Mouse (Mus musculus) G1E (cell line): Measurements from ENCODE around the gene Il12rb1. TPM values are rescaled to one million over a fixed set of nuclear protein-coding genes. Genes with fewer than 3 reads are reported as not detected.

Source experiments
- ATAC-seq: 2 replicates; pipeline ENCODE4 v1.8.0; 2016; ENCODE audit warnings: mild to moderate bottlenecking; ENCODE audit not compliant: insufficient number of reproducible peaks, poor library complexity, low FRiP score, severe bottlenecking; ENCODE audit errors: extremely low read depth
- DNase-seq: peaks from one replicate; pipeline ENCODE4 v3.0.0; 2012; ENCODE audit warnings: low spot score
- H3K27me3 ChIP-seq: 2 replicates; pipeline ENCODE4 v1.6.1; 2012; ENCODE audit warnings: mild to moderate bottlenecking, low read length, inconsistent platforms; ENCODE audit not compliant: insufficient read depth
- H3K36me3 ChIP-seq: replicated peaks from 2 replicates; pipeline ENCODE3; 2012; ENCODE audit warnings: mild to moderate bottlenecking, inconsistent platforms
- H3K4me1 ChIP-seq: 2 replicates; pipeline ENCODE4 v1.6.1; 2012; ENCODE audit warnings: low read depth, low read length, inconsistent platforms, mixed read lengths; ENCODE audit not compliant: insufficient read depth
- H3K4me3 ChIP-seq: 2 replicates; pipeline ENCODE4 v1.5.1; 2012; ENCODE audit warnings: low read depth, mild to moderate bottlenecking, inconsistent platforms, low read length, moderate library complexity, mixed read lengths
- H3K9me3 ChIP-seq: replicated peaks from 2 replicates; pipeline ENCODE4 v1.6.1; 2012; ENCODE audit warnings: inconsistent platforms
- CTCF ChIP-seq: IDR thresholded peaks from 2 replicates; pipeline ENCODE4 v1.5.1; 2012; ENCODE audit warnings: low read depth, low read length, inconsistent platforms, mixed read lengths
- GATA1 ChIP-seq: IDR thresholded peaks from 2 replicates; pipeline ENCODE4 v1.6.1; 2012; ENCODE audit warnings: borderline replicate concordance, low read length, inconsistent platforms, mixed read lengths
- GATA2 ChIP-seq: IDR thresholded peaks from 2 replicates; pipeline ENCODE4 v1.6.1; 2012; ENCODE audit warnings: low read depth, low read length, inconsistent platforms, borderline replicate concordance
- POLR2AphosphoS5 ChIP-seq: IDR thresholded peaks from 2 replicates; pipeline ENCODE4 v1.6.1; 2012; ENCODE audit warnings: low read depth, low read length, inconsistent platforms; ENCODE audit not compliant: insufficient replicate concordance
- TAL1 ChIP-seq: conservative IDR thresholded peaks from 2 replicates; pipeline ENCODE4 v1.6.1; 2012; ENCODE audit warnings: low read depth, low read length, inconsistent platforms, mixed read lengths
- polyA plus RNA-seq: library from polyadenylated mRNA; stranded (reverse); fragments of >175 nt; gene quantifications from 2 replicates; pipeline ENCODE4 v1.2.3, GENCODE M21; 2012
- total RNA-seq, 2 experiments: library from RNA; stranded (forward) in 1 of 2; stranded (reverse) in 1 of 2; fragments of 200-1000 nt in 1 of 2; fragments of >200 nt in 1 of 2; fragmentation: Nextera tagmentation in 1 of 2; gene quantifications; 2 replicates each; pipeline ENCODE4 v1.2.3; 2014 to 2017

Gene Il12rb1
- total and polyA plus RNA-seq, 3 experiments: 1.9 to 5.6 (median 2.3) TPM

DNA sequence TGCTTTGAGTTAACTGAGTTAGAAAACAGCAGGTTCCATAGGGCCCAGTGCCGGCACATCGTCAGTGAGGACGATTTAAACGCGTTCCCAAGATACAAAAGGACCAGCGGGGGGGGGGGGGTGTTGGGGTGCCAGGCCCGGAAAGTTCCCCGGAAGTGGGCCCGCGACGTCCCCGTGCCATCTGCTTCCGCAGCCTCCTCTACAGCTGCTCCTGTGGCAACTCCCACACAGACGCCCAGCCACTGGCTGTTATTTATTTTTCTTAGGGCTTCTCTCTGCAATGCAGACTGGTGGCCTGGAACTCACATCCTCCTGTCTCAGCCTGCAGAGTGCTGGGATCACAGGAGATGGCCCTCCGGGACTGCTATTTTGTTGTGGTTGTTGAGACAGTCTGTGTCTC lies 7.1 kb upstream of the Il12rb1 start:
- ATAC-seq: no peak
- Histone ChIP-seq H3K9me3 (no peaks in the 10 kb centered on the region), H3K27me3 (no peaks in the 10 kb centered on the region), H3K36me3 (peaks cover 30% of the 10 kb centered on the region), H3K4me3 (no peak overlapping the region), H3K4me1 (peaks cover 78% of the 10 kb centered on the region)
- TF ChIP-seq GATA1: no peak
- no peak for TF ChIP-seq CTCF
- TF ChIP-seq GATA2: no peak
- no peak for TF ChIP-seq POLR2AphosphoS5
- no peak for TF ChIP-seq TAL1
- DNase-seq: no peak

DNA sequence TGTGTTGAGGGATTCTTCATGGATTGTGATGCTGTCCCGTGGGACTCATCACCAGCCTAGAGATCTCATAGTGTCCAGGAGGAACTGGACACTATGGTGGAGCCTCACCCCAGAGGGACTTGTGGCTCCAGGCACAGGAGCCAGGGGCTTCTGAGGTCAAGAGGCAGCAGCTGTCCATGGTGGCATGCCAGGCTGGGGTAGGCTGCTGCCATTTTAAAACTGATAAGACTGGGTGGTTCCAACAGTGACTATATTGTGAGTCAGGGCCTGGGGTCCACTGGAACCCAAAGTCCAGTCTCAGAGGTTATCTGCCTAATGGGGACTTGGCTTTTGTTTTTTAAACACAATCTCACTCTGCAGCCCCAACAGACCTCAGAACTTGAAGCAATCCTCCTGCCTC lies 6.4 kb upstream of the Il12rb1 start:
- H3K27me3 ChIP-seq: no peaks in the 10 kb centered on the region
- no peaks in the 10 kb centered on the region for H3K9me3 ChIP-seq
- ATAC-seq: no peak
- peaks cover 79% of the 10 kb centered on the region for H3K4me1 ChIP-seq
- no peak for DNase-seq
- TF ChIP-seq POLR2AphosphoS5 (no peak), TAL1 (no peak), GATA1 (no peak), CTCF (no peak), GATA2 (no peak)
- peaks cover 30% of the 10 kb centered on the region for H3K36me3 ChIP-seq
- H3K4me3 ChIP-seq: no peak overlapping the region

DNA sequence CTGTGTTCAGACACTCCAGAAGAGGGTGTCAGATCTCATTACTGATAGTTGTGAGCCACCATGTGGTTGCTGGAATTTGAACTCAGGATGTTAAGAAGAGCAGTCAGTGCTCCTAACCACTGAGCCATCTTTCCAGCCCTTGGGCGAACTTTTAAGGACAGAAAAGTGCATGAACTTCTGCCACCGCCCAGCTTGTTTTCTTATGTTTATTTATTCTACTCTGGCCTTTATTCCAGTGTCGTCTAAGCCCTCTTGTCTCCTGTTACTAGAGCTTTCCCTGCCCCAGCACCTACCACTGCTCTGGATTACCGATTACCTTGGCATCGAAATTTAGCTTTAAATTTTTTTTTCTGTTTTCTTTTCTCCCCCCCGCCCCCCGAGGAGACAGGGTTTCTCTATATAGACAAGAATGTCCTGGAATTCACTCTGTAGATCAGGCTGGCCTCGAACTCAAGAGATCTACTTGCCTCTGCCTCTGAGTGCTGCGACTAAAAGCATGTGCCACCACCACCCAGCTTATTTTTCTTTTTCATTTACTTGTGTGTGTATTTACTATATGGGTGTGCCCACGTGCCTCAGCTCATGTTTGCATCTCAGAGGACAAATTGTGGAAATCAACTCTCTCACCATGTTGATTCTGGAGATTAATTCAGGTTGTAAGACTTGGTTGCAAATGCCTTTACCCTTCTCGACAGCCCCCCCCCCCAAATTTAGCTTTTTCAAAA lies 5.3 kb upstream of the Il12rb1 start:
- no peak for TF ChIP-seq POLR2AphosphoS5
- TF ChIP-seq GATA2: no peak
- no peak for TF ChIP-seq GATA1
- TF ChIP-seq TAL1: no peak
- TF ChIP-seq CTCF: no peak
- no peak for DNase-seq
- H3K4me1 ChIP-seq: peaks cover 81% of the 10 kb centered on the region
- H3K27me3 ChIP-seq: no peaks in the 10 kb centered on the region
- no peaks in the 10 kb centered on the region for H3K9me3 ChIP-seq
- no peak for ATAC-seq
- H3K4me3 ChIP-seq: peak overlapping the region; percentile 76
- peaks cover 30% of the 10 kb centered on the region for H3K36me3 ChIP-seq

DNA sequence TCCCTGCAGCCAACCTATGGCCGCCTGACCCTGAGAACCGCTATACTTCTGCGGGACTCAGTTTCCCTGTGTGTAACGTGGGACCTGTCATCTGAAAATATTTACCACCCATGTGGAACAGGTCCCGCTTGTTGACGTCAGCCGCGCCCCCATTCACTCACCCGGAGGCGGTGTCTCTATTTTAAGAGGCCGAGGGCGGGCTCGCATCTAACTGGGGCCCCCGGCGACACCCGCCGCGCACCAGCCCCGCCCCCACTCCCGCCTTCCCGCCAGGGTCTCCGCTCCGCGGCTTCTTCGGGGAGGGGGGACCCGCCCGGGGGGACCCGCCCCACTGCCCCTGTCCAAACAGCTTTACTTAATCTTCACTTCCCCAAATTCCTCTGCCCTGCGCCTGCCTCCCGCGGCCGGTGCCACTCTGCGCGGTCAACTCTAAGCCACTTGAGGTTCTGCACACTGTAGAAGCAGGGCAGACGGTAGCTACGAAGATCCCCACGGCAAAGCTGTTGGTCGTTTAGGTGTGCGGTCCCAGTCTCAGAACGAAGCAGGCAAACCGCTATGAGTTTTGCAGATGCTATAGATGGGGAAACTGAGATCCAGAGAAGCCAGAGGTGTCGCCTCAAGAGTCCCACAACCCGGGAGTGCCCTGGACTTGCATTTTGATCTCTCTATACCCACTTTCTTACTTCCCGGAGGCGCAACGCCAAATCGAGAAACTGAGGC lies 4.3 kb upstream of the Il12rb1 start:
- peak overlapping the region; percentile 76 for H3K4me3 ChIP-seq
- H3K4me1 ChIP-seq: peaks cover 82% of the 10 kb centered on the region
- H3K27me3 ChIP-seq: no peaks in the 10 kb centered on the region
- H3K36me3 ChIP-seq: peaks cover 26% of the 10 kb centered on the region
- no peak for TF ChIP-seq CTCF
- TF ChIP-seq GATA2: no peak
- no peak for TF ChIP-seq TAL1
- no peak for TF ChIP-seq GATA1
- no peak for TF ChIP-seq POLR2AphosphoS5
- DNase-seq (peak; percentile 70), ATAC-seq (peak; percentile 15; the same call in 1 of the 2 replicates)
- H3K9me3 ChIP-seq: no peaks in the 10 kb centered on the region

DNA sequence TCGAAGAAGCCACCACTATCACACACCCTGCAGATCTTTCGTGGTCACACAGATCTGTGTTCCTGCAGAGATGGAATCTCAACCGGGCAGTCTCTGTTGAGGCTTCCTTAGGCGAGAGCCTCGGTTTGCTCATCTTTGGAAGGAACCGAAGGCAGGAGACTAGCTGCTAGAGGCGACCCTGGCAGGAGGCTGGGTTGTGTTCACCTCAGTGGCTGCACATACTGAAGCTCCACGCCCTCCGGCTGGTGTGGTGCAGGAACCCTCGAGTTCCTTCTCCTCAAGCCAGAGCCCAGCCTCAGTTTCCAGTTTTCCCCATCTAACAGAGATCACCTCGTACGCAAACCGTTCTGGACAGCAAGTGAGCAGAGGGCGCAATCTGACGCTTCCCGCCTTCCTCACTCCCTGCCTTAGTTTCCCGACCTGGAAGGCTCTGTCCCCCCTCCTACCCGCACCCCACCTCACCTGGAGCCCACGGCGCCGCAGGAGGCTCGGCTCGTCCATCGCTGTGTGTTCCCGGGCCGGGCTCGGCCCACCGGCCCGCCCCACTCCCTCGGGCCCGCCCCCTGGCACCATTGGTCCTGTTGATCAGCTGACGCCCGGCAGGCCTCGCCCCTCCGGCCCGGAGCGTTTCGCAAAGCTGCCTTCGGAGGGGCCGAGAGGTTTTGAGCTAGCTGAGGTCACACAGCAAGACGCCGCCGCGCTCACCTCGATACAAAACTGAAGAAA lies 3.6 kb upstream of the Il12rb1 start, which contains the start of gene Mast3:
Mast3 (minus strand) TSS at position 574 of the 726 bp plus-strand sequence.
- no peak for TF ChIP-seq TAL1
- TF ChIP-seq GATA1: no peak
- Histone ChIP-seq H3K36me3 (peaks cover 19% of the 10 kb centered on the region), H3K4me3 (peak within 1 kb of the TSS; percentile 76), H3K4me1 (peaks cover 83% of the 10 kb centered on the region), H3K9me3 (no peaks in the 10 kb centered on the region), H3K27me3 (peaks cover 2% of the 10 kb centered on the region; the same call in 1 of the 2 replicates)
- DNase-seq: peak; percentile 91
- ATAC-seq: peak; percentile 72

DNA sequence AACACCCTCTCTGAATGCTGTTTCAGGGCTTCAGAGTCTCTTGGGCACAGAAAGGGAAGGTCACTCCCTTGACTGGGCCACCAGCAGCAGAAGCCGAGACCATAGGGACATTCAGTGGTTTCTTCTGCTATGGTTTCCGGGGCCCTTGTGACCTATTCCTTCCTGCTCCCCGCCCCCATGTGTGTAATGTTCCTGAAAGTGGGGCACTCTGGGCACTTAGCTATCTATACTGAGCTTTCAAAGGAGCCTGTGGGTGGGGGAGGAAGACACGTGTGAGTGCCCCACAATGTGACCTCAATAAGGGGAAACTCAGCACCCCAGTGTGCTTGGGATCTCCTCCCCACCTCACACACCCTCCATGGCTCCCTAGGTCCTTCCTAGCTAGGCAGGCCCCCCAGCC lies 1.7 kb upstream of the Il12rb1 start:
- peaks cover 8% of the 10 kb centered on the region for H3K36me3 ChIP-seq
- TF ChIP-seq CTCF (no peak), TAL1 (no peak), GATA1 (no peak), POLR2AphosphoS5 (no peak), GATA2 (no peak)
- peaks cover 10% of the 10 kb centered on the region; the same call in 1 of the 2 replicates for H3K27me3 ChIP-seq
- no peaks in the 10 kb centered on the region for H3K9me3 ChIP-seq
- ATAC-seq (peak; percentile 32), DNase-seq (peak; percentile 46)
- H3K4me3 ChIP-seq: no peak overlapping the region; the same call in 1 of the 2 replicates
- peaks cover 93% of the 10 kb centered on the region for H3K4me1 ChIP-seq
